Mouse (Mus musculus): ENCODE data around the gene Ppp5c. TPM values are rescaled to one million over a fixed set of nuclear protein-coding genes. Genes with fewer than 3 reads are reported as not detected.

Ppp5c gene
- polyA plus RNA-seq, 1 experiment from 2014 or later, result 128 TPM

DNA sequence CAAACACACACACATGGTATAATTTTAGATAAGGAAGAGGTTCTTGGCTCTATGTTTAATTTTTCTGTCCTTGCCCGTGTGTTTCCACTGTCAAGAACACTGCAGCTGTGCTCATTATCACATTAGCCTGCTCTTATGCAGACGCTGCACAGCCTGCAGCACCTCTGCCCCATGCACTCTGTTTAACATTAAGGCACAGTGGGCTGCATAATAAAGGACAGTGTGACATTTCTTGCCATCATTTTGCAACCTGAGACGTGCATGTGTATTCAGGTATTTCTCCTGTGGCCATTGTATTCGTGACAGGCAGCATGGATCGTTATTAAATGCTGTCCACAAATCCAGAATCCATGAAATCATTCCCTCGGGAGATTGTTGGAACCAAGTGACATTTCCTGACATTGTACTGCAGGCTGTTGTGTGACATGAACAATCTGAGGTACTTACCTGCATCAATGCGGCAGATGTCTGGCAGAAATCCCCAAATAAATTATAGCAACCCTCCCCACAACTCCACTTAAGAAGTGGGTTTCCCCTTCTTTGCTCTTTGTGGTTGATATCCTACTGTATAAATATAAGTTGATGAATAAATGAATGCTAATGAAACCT lies 40.1 kb downstream of the Ppp5c start:
- no peaks in the 10 kb centered on the region for H3K9me3 ChIP-seq (ENCODE audit: control insufficient read depth, low read length)
- no peak overlapping the region for H3K4me2 ChIP-seq (ENCODE audit: low read depth)
- no peak overlapping the region for H3K9ac ChIP-seq (ENCODE audit: low read length)
- H3K27ac ChIP-seq (ENCODE audit: low read depth, low read length), result 0 out of 2 replicates have a peak overlapping the region, but pooled peaks have one; percentile 20
- 67% methylated on average over 7 of the region's 7 CpGs for WGBS
- DNase-seq (ENCODE audit: low spot score) (no peak), ATAC-seq (ENCODE audit: insufficient read depth, low FRiP score, low TSS enrichment) (no peak)
- peaks cover 22% of the 10 kb centered on the region for H3K4me1 ChIP-seq (ENCODE audit: control insufficient read depth, insufficient read depth, low read length)
- H3K27me3 ChIP-seq (ENCODE audit: control insufficient read depth, insufficient read depth, low read length), result no peaks in the 10 kb centered on the region
- no peak overlapping the region for H3K4me3 ChIP-seq (ENCODE audit: low read depth, low read length)
- H3K36me3 ChIP-seq (ENCODE audit: control insufficient read depth, insufficient read depth, low read length), result no peaks in the 10 kb centered on the region

DNA sequence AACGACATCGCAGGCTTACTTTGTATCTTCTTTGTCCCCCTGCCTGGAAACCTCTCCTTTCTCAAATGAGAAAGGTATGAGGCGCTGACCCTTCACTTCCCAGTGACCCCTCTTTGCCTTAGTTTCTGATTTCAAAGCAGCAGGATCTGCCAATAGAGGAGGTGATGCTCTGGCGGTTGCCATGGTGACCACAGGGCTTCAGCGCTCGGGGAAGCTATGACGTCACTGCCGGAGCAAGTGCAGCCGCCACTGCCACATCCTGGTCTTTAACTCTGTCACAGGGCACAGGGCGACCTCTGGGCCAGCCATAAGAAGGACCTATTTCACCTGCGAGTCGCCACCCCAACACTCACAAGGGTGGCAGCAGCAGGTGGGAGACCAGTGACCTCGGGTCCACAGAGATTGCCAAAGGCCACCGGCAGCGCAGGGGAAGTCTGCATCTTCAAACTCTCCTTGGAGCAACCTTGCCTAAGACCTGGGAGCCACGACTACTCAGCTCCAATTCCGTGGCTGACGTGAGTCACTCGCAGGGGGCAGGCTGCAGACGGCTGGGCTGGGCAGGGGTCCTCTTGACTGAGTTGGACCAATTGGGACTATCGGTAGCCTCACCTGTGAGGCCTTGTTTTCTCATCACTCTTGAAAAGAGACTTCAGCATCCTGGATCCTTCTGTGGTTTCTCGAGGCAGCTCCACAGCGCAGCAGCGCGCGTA lies 44.7 kb downstream of the Ppp5c start, which contains the start of gene Gm42372:
Gene Gm42372, plus strand, starts transcription at position 228 of the 710 bp plus-strand sequence.
- peaks cover 24% of the 10 kb centered on the region for H3K4me1 ChIP-seq (ENCODE audit: control insufficient read depth, insufficient read depth, low read length)

DNA sequence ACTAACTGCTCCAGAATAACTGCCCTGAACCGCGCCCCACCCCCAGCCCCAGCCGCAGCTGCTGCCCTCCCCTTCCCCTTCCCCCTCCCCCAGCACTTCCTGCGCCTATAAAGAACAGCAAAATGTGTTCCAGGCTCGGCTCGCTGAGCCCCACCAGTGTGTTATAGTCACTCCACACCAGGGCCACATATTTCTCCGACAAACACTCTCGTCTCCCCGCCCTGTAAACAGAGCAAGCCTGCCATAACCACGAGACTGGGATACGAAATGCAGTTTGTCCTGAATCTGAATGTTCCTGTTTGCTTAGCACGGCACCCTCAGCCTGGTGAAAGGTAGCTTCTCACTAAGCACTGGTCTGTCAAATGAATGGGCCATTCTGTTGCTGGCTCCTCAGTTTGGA lies 47.4 kb downstream of the Ppp5c start:
- Histone ChIP-seq H3K4me1 (ENCODE audit: control insufficient read depth, insufficient read depth, low read length) (peaks cover 18% of the 10 kb centered on the region), H3K9me3 (ENCODE audit: control insufficient read depth, low read length) (no peaks in the 10 kb centered on the region), H3K27me3 (ENCODE audit: control insufficient read depth, insufficient read depth, low read length) (no peaks in the 10 kb centered on the region), H3K9ac (ENCODE audit: low read length) (peak overlapping the region; percentile 32; the same call in 1 of the 2 replicates), H3K4me2 (ENCODE audit: low read depth) (peak overlapping the region; percentile 40), H3K36me3 (ENCODE audit: control insufficient read depth, insufficient read depth, low read length) (no peaks in the 10 kb centered on the region), H3K4me3 (ENCODE audit: low read depth, low read length) (no peak overlapping the region; the same call in 1 of the 2 replicates), H3K27ac (ENCODE audit: low read depth, low read length) (peak overlapping the region; percentile 73)
- 3% methylated on average over 12 of the region's 12 CpGs for WGBS
- DNase-seq (ENCODE audit: low spot score), result peak; percentile 67
- ATAC-seq (ENCODE audit: insufficient read depth, low FRiP score, low TSS enrichment), result peak; percentile 51; the same call in 1 of the 2 replicates

More for the DNA sequence above, 44.7 kb downstream of the Ppp5c start, which contains the start of gene Gm42372:
- H3K4me3 ChIP-seq (ENCODE audit: low read depth, low read length), result peak within 1 kb of the TSS; percentile 29
- peak within 1 kb of the TSS; percentile 55 for H3K4me2 ChIP-seq (ENCODE audit: low read depth)
- WGBS, result 21% methylated on average over 26 of the region's 26 CpGs
- H3K9ac ChIP-seq (ENCODE audit: low read length), result peak within 1 kb of the TSS; percentile 44
- peak; percentile 85 for ATAC-seq (ENCODE audit: insufficient read depth, low FRiP score, low TSS enrichment)
- no peaks in the 10 kb centered on the region for H3K9me3 ChIP-seq (ENCODE audit: control insufficient read depth, low read length)
- H3K36me3 ChIP-seq (ENCODE audit: control insufficient read depth, insufficient read depth, low read length), result no peaks in the 10 kb centered on the region
- peak; percentile 88 for DNase-seq (ENCODE audit: low spot score)
- H3K27me3 ChIP-seq (ENCODE audit: control insufficient read depth, insufficient read depth, low read length), result no peaks in the 10 kb centered on the region
- 0 out of 2 replicates have a peak within 1 kb of the TSS, but pooled peaks have one; percentile 50 for H3K27ac ChIP-seq (ENCODE audit: low read depth, low read length)

DNA sequence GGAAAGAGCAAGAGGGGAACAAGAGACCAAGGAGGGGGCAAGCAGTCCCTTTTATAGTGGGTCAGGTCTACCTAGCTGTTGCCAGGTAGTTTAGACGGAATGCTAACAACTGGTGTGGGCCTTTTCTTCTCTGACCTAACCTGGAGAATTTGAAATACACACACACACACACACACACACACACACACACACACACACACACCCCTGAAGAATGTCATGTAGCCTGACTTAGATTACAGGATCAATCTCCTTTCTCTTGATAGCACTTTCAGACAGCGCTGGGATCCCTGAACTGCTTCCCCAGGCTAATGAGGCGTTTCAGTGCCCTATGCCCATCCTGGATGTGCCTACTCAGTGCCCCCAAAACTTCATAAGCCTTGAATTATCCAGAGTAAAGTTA lies 49.1 kb downstream of the Ppp5c start:
- H3K4me2 ChIP-seq (ENCODE audit: low read depth), result no peak overlapping the region
- H3K4me1 ChIP-seq (ENCODE audit: control insufficient read depth, insufficient read depth, low read length), result peaks cover 18% of the 10 kb centered on the region
- H3K9ac ChIP-seq (ENCODE audit: low read length), result no peak overlapping the region
- H3K9me3 ChIP-seq (ENCODE audit: control insufficient read depth, low read length), result no peaks in the 10 kb centered on the region
- 95% methylated on average over 3 of the region's 3 CpGs for WGBS
- H3K4me3 ChIP-seq (ENCODE audit: low read depth, low read length), result no peak overlapping the region
- ATAC-seq (ENCODE audit: insufficient read depth, low FRiP score, low TSS enrichment), result no peak
- DNase-seq (ENCODE audit: low spot score), result no peak
- H3K27me3 ChIP-seq (ENCODE audit: control insufficient read depth, insufficient read depth, low read length), result no peaks in the 10 kb centered on the region
- H3K36me3 ChIP-seq (ENCODE audit: control insufficient read depth, insufficient read depth, low read length), result no peaks in the 10 kb centered on the region
- H3K27ac ChIP-seq (ENCODE audit: low read depth, low read length), result no peak overlapping the region

DNA sequence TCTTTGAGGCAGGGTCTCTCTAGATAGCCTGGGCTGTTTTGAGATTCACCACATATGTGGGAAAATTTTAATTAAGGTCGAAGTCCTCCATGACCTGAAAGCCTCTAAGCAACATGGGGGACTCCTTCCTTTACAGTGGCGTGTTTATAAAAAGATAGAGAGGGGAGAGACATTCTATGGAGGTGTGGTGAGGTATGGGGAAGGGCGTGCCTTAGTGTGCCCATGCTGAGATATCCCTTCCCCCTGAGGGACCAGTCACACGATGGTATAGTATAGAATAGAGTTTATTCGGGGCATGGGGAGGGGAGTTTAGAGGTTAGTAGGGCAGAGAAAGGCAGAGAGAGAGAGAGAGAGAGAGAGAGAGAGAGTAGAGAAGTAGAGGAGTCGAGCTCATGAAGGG lies 49.6 kb downstream of the Ppp5c start:
- H3K36me3 ChIP-seq (ENCODE audit: control insufficient read depth, insufficient read depth, low read length), result no peaks in the 10 kb centered on the region
- ATAC-seq (ENCODE audit: insufficient read depth, low FRiP score, low TSS enrichment) (no peak), DNase-seq (ENCODE audit: low spot score) (no peak)
- H3K9me3 ChIP-seq (ENCODE audit: control insufficient read depth, low read length), result no peaks in the 10 kb centered on the region
- no peak overlapping the region for H3K27ac ChIP-seq (ENCODE audit: low read depth, low read length)
- no peak overlapping the region for H3K4me2 ChIP-seq (ENCODE audit: low read depth)
- no peak overlapping the region for H3K4me3 ChIP-seq (ENCODE audit: low read depth, low read length)
- WGBS, result 79% methylated on average over 6 of the region's 6 CpGs
- no peaks in the 10 kb centered on the region for H3K27me3 ChIP-seq (ENCODE audit: control insufficient read depth, insufficient read depth, low read length)
- H3K9ac ChIP-seq (ENCODE audit: low read length), result no peak overlapping the region
- H3K4me1 ChIP-seq (ENCODE audit: control insufficient read depth, insufficient read depth, low read length), result peaks cover 15% of the 10 kb centered on the region

DNA sequence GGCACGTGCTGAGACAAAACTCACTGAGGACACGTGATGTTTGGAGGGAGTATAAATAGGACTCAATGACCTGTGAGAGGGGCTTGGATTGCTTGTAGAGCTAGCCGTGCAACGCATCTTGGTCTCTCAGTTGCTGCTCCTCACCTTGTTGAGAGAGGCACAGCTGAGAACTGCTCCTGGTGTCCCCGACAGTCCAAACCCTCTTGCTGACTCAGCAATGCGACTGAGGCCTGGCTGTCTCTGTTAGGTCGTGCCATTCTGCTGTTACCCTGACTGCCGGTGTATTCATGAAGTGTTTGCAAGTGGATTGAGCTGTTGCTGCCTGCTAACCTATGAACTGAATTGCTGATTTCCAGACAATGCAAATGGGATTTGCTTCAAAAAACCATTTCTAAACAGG lies 51.4 kb downstream of the Ppp5c start:
- H3K27ac ChIP-seq (ENCODE audit: low read depth, low read length), result no peak overlapping the region
- H3K9ac ChIP-seq (ENCODE audit: low read length), result no peak overlapping the region
- peaks cover 5% of the 10 kb centered on the region; the same call in 1 of the 2 replicates for H3K4me1 ChIP-seq (ENCODE audit: control insufficient read depth, insufficient read depth, low read length)
- no peak overlapping the region for H3K4me2 ChIP-seq (ENCODE audit: low read depth)
- WGBS, result 71% methylated on average over 8 of the region's 8 CpGs
- DNase-seq (ENCODE audit: low spot score) (no peak), ATAC-seq (ENCODE audit: insufficient read depth, low FRiP score, low TSS enrichment) (no peak)
- no peaks in the 10 kb centered on the region for H3K27me3 ChIP-seq (ENCODE audit: control insufficient read depth, insufficient read depth, low read length)
- no peaks in the 10 kb centered on the region for H3K9me3 ChIP-seq (ENCODE audit: control insufficient read depth, low read length)
- H3K36me3 ChIP-seq (ENCODE audit: control insufficient read depth, insufficient read depth, low read length), result no peaks in the 10 kb centered on the region
- no peak overlapping the region for H3K4me3 ChIP-seq (ENCODE audit: low read depth, low read length)

DNA sequence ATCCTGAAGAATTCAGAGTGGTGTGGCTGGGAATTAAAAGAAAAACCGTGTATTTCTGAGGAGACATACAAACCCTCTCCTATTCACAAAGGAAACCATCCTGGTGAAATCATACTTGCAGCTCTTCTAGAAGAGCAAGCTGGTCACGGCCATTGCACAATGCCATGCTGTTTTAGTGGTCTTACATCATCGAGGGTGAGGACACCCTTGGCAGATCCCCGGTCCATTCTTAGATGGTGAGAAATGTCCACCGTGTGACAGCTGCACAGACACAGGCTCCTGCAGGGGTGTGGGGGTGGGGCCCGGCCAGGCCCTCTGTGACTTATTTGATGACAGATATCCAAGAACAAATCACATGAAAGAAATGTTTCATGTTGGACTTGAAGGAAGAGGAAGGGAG lies 53.7 kb downstream of the Ppp5c start:
- no peaks in the 10 kb centered on the region; the same call in 1 of the 2 replicates for H3K36me3 ChIP-seq (ENCODE audit: control insufficient read depth, insufficient read depth, low read length)
- no peak overlapping the region for H3K4me3 ChIP-seq (ENCODE audit: low read depth, low read length)
- no peak overlapping the region for H3K9ac ChIP-seq (ENCODE audit: low read length)
- 45% methylated on average over 6 of the region's 6 CpGs for WGBS
- H3K4me2 ChIP-seq (ENCODE audit: low read depth), result no peak overlapping the region
- no peaks in the 10 kb centered on the region for H3K9me3 ChIP-seq (ENCODE audit: control insufficient read depth, low read length)
- ATAC-seq (ENCODE audit: insufficient read depth, low FRiP score, low TSS enrichment) (peak; percentile 45; the same call in 1 of the 2 replicates), DNase-seq (ENCODE audit: low spot score) (peak; percentile 40)
- no peak overlapping the region for H3K27ac ChIP-seq (ENCODE audit: low read depth, low read length)
- H3K27me3 ChIP-seq (ENCODE audit: control insufficient read depth, insufficient read depth, low read length), result no peaks in the 10 kb centered on the region
- no peaks in the 10 kb centered on the region for H3K4me1 ChIP-seq (ENCODE audit: control insufficient read depth, insufficient read depth, low read length)

DNA sequence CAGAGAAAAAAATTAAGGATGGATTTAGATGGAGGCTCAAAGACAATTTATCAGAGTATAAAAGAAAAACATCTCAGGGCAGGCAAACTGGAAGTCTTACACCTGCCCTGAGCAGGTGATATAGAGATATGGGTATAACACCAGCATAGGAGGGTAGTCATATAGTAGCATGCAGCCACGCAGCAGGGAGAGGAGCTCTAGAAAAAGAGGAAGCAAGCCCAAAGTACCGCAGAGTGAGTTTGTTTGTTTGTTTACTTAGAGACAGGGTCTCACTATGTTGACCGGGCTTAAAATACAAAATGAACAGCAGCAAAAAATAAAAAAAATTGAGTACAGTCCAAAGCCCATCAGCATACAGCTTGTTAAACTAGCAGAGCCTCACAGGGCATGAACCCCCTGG lies 56.6 kb downstream of the Ppp5c start:
- WGBS, result 84% methylated on average over 3 of the region's 3 CpGs
- no peak overlapping the region for H3K9ac ChIP-seq (ENCODE audit: low read length)
- no peak for DNase-seq (ENCODE audit: low spot score)

More for the DNA sequence above, 56.6 kb downstream of the Ppp5c start:
- H3K4me2 ChIP-seq (ENCODE audit: low read depth), result no peak overlapping the region
- H3K4me3 ChIP-seq (ENCODE audit: low read depth, low read length), result no peak overlapping the region
- no peaks in the 10 kb centered on the region for H3K27me3 ChIP-seq (ENCODE audit: control insufficient read depth, insufficient read depth, low read length)
- ATAC-seq (ENCODE audit: insufficient read depth, low FRiP score, low TSS enrichment), result no peak
- no peaks in the 10 kb centered on the region; the same call in 1 of the 2 replicates for H3K36me3 ChIP-seq (ENCODE audit: control insufficient read depth, insufficient read depth, low read length)
- no peaks in the 10 kb centered on the region for H3K9me3 ChIP-seq (ENCODE audit: control insufficient read depth, low read length)
- H3K4me1 ChIP-seq (ENCODE audit: control insufficient read depth, insufficient read depth, low read length), result no peaks in the 10 kb centered on the region
- H3K27ac ChIP-seq (ENCODE audit: low read depth, low read length), result no peak overlapping the region
